Mouse (Mus musculus) layer of hippocampus, adult 8-10 months (tissue): ENCODE results near the gene Arhgdib. TPM values are rescaled to one million over a fixed set of nuclear protein-coding genes. Genes with fewer than 3 reads are reported as not detected.
"Not testable (repeated sequence)": the region's sequence is repeated elsewhere in the genome, so short reads cannot be mapped to it uniquely, and the experiment has no call there.

Source experiments
- DNase-seq, 2 experiments: peaks; one replicate each; pipeline ENCODE4 v3.0.0; 2022; ENCODE audit warnings: low spot score in 2 of 2
- total RNA-seq, 4 experiments: library from RNA; stranded (reverse); gene quantifications; 2 replicates each; pipeline ENCODE4 v1.2.4; 2022

The Arhgdib gene
- total RNA-seq, 4 experiments from 2014 or later = 9.9 to 23.4 (median 17.1) TPM

- no peak for DNase-seq
These were observed 52.6 kb downstream of the Arhgdib start for GRCm38 (mm10) chr6:136889067-136889466.

- DNase-seq = no peak
These were observed 53.8 kb downstream of the Arhgdib start for GRCm38 (mm10) chr6:136887854-136888253.

DNA sequence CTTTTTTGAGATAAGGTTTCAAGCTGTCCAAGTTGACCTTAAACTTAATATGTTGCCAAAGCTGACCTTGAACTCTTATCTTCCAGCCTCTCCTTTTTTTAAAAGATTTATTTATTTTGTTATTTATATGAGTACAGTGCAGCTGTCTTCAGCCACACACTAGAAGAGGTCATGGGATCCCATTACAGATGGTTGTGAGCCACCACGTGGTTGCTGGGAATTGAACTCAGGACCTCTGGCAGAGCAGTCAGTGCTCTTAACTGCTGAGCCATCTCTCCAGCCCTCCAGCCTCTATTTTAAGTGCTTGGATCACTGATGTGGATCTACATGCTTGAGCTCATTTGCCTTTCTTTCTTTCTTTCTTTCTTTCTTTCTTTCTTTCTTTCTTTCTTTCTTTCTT lies 56.9 kb downstream of the Arhgdib start:
- DNase-seq = not testable (repeated sequence)

- DNase-seq = no peak
These were observed 57.7 kb downstream of the Arhgdib start for GRCm38 (mm10) chr6:136883961-136884360.

DNA sequence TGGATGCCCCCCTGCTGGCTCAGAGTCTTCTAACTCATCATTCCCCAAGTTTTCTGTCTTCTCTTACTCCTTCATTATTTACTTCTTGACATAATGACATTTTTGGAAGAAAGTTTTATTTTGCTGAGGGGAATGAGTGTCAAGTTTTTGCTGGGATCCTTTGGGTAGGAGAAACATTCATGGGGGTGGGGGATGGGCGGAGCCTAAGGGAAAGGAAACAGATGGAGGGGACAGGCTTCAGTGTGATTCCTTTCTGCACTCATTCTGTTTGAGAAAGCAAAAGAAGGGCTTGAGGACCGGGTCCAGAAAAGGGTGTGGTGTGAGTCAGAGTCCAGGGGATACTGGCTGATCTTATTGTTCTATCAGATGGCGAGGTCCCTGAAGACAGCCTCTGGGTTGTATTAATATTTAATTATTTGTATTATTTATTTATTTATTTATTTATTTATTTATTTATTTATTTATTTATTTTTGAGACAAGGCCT lies 58.2 kb downstream of the Arhgdib start:
- no peak for DNase-seq

DNA sequence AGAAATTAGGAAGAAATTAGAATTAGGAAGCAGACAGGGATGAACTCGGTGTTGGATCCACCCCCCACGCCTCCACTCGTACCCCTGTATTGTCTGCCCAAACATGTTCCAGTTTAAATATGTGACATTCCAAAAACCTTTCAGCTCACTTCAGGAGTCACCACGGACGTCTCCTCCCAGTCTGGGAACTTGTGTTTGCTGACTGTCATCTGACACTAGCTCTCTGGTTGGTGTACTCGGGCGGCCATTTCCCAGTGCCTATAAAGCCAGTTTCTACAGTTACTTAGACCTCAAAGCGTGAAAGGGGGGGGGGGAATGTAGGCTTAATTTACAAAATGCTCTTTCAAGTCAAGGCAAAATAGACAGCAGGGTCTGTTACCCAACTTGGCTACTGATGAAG lies 60.0 kb downstream of the Arhgdib start:
- DNase-seq = no peak

GRCm38 (mm10) chr6:136875670-136876069 lies 66.0 kb downstream of the Arhgdib start, which contains the start of gene Mgp:
TSS of gene Mgp (minus strand) at chr6:136875823.
- peak in 1 of 2 experiments; percentile 32 for DNase-seq

- no peak for DNase-seq
These were observed 67.1 kb downstream of the Arhgdib start for GRCm38 (mm10) chr6:136874599-136874998.

Other genes with a start within 250 kb of the Arhgdib start
- under 1 TPM; 0.41 to 0.76 (median 0.63) TPM for gene Gucy2c, start 160.1 kb downstream of the Arhgdib start, total RNA-seq
- 10 to 100 TPM in 2 of 4 experiments, 1 to 10 TPM in 2; 9.3 to 12.4 (median 10.3) TPM for gene Hist4h4, start 137.5 kb downstream of the Arhgdib start, total RNA-seq
- 10 to 100 TPM; 41.1 to 66.0 (median 50.4) TPM for gene H2afj, start 133.7 kb downstream of the Arhgdib start, total RNA-seq
- gene BC049715, start 114.3 kb downstream of the Arhgdib start, total RNA-seq = 1 to 10 TPM; 2.3 to 4.3 (median 3.3) TPM
- 100 to 1,000 TPM; 115 to 129 (median 123) TPM for gene Wbp11, start 113.7 kb downstream of the Arhgdib start, total RNA-seq
- 10 to 100 TPM in 2 of 4 experiments, 1 to 10 TPM in 2; 7.3 to 13.2 (median 10.2) TPM for gene Smco3, start 106.4 kb downstream of the Arhgdib start, total RNA-seq
- gene Art4, start 84.2 kb downstream of the Arhgdib start, total RNA-seq = under 1 TPM in 1 of 4 experiments, not detected in 3; 0.13 TPM
- 10 to 100 TPM; 34.6 to 42.2 (median 40.3) TPM for gene Mgp, start 66.1 kb downstream of the Arhgdib start, total RNA-seq
- gene Erp27, start 19.7 kb downstream of the Arhgdib start, total RNA-seq = under 1 TPM in 2 of 4 experiments, not detected in 2; 0.54 to 0.79 TPM
- 1 to 10 TPM in 2 of 4 experiments, under 1 TPM in 2; 0.52 to 2.0 (median 0.88) TPM for gene Pde6h, start 18.1 kb downstream of the Arhgdib start, total RNA-seq
- gene Rerg, start 228.6 kb upstream of the Arhgdib start, total RNA-seq = 10 to 100 TPM; 25.9 to 42.3 (median 30.9) TPM